Mouse (Mus musculus): ENCODE results near the gene Kcnip4. TPM values are rescaled to one million over a fixed set of nuclear protein-coding genes. Genes with fewer than 3 reads are reported as not detected.

Kcnip4 gene
- polyA plus RNA-seq, 1 experiment: 0.06 TPM

- no peak for TF ChIP-seq MAX (IDR thresholded peaks at IDR 0.05; ENCODE audit: low read depth)
- TF ChIP-seq E2F4 (IDR thresholded peaks at IDR 0.05; ENCODE audit: insufficient read depth): no peak
- TF ChIP-seq CEBPB (IDR thresholded peaks at IDR 0.05; ENCODE audit: insufficient read depth, poor library complexity, severe bottlenecking): no peak
- TF ChIP-seq USF1 (IDR thresholded peaks at IDR 0.05; ENCODE audit: low read depth): no peak
- TF ChIP-seq MYOG (IDR thresholded peaks at IDR 0.05; ENCODE audit: control insufficient read depth in 1 of 3, insufficient read depth in 1 of 3, insufficient read length in 2 of 3, low read depth in 2 of 3): no peak
- TF ChIP-seq SRF (IDR thresholded peaks at IDR 0.05; ENCODE audit: control insufficient read depth, insufficient read length, low read depth): no peak
- no peak for TF ChIP-seq POLR2A (IDR thresholded peaks at IDR 0.05; ENCODE audit: insufficient read length, low read depth)
- no peak for TF ChIP-seq REST (IDR thresholded peaks at IDR 0.05; ENCODE audit: insufficient read depth, insufficient read length)
- TF ChIP-seq POLR2AphosphoS2 (IDR thresholded peaks at IDR 0.05; ENCODE audit: insufficient read length, low read depth): no peak
- TF ChIP-seq TCF12 (IDR thresholded peaks at IDR 0.05; ENCODE audit: insufficient read depth, poor library complexity, severe bottlenecking): no peak
- TF ChIP-seq MYOD1 (IDR thresholded peaks at IDR 0.05; ENCODE audit: control insufficient read depth in 1 of 3, insufficient read length in 2 of 3, low read depth in 2 of 3): no peak
- Histone ChIP-seq H3K27me3 (ENCODE audit: control insufficient read depth, insufficient read depth, insufficient read length) (no peaks in the 10 kb centered on the region), H3ac (ENCODE audit: control insufficient read depth, insufficient read length) (no peak overlapping the region), H3K4me3 (no peak overlapping the region), H3K79me2 (ENCODE audit: control insufficient read depth, insufficient read depth) (no peaks in the 10 kb centered on the region), H3K4me2 (ENCODE audit: low read depth) (no peak overlapping the region), H3K36me3 (ENCODE audit: control insufficient read depth, insufficient read depth) (peaks cover 12% of the 10 kb centered on the region)
Measured at GRCm38 (mm10) chr5:48402497-48402896, 1122.2 kb downstream of the Kcnip4 start.

- Histone ChIP-seq H3ac (ENCODE audit: control insufficient read depth, insufficient read length) (peak overlapping the region; percentile 30), H3K79me2 (ENCODE audit: control insufficient read depth, insufficient read depth) (peaks cover 14% of the 10 kb centered on the region)
- no peak for TF ChIP-seq REST (IDR thresholded peaks at IDR 0.05; ENCODE audit: insufficient read depth, insufficient read length)
- no peak for TF ChIP-seq USF1 (IDR thresholded peaks at IDR 0.05; ENCODE audit: low read depth)
- peak; percentile 65 for TF ChIP-seq POLR2A (IDR thresholded peaks at IDR 0.05; ENCODE audit: insufficient read length, low read depth)
- peak; percentile 87 for TF ChIP-seq SRF (IDR thresholded peaks at IDR 0.05; ENCODE audit: control insufficient read depth, insufficient read length, low read depth)
- no peak for TF ChIP-seq MYOG (IDR thresholded peaks at IDR 0.05; ENCODE audit: control insufficient read depth in 1 of 3, insufficient read depth in 1 of 3, insufficient read length in 2 of 3, low read depth in 2 of 3)
- TF ChIP-seq POLR2AphosphoS2 (IDR thresholded peaks at IDR 0.05; ENCODE audit: insufficient read length, low read depth): no peak
- no peak for TF ChIP-seq TCF12 (IDR thresholded peaks at IDR 0.05; ENCODE audit: insufficient read depth, poor library complexity, severe bottlenecking)
- no peak for TF ChIP-seq CEBPB (IDR thresholded peaks at IDR 0.05; ENCODE audit: insufficient read depth, poor library complexity, severe bottlenecking)
- TF ChIP-seq MAX (IDR thresholded peaks at IDR 0.05; ENCODE audit: low read depth): no peak
Measured at GRCm38 (mm10) chr5:48371890-48372766, 1152.6 kb downstream of the Kcnip4 start.

GRCm38 (mm10) chr5:48349309-48349708, 1175.4 kb downstream of the Kcnip4 start:
- no peak overlapping the region for H3K4me2 ChIP-seq (ENCODE audit: low read depth)
- H3K79me2 ChIP-seq (ENCODE audit: control insufficient read depth, insufficient read depth): no peaks in the 10 kb centered on the region
- H3K27me3 ChIP-seq (ENCODE audit: control insufficient read depth, insufficient read depth, insufficient read length): peaks cover 13% of the 10 kb centered on the region
- H3K36me3 ChIP-seq (ENCODE audit: control insufficient read depth, insufficient read depth): no peaks in the 10 kb centered on the region
- no peak overlapping the region for H3K4me3 ChIP-seq
- TF ChIP-seq USF1 (IDR thresholded peaks at IDR 0.05; ENCODE audit: low read depth) (no peak), E2F4 (IDR thresholded peaks at IDR 0.05; ENCODE audit: insufficient read depth) (no peak), CEBPB (IDR thresholded peaks at IDR 0.05; ENCODE audit: insufficient read depth, poor library complexity, severe bottlenecking) (no peak), POLR2AphosphoS2 (IDR thresholded peaks at IDR 0.05; ENCODE audit: insufficient read length, low read depth) (no peak), REST (IDR thresholded peaks at IDR 0.05; ENCODE audit: insufficient read depth, insufficient read length) (no peak)
- no peak overlapping the region for H3ac ChIP-seq (ENCODE audit: control insufficient read depth, insufficient read length)

More at GRCm38 (mm10) chr5:48371890-48372766, 1152.6 kb downstream of the Kcnip4 start:
- H3K27me3 ChIP-seq (ENCODE audit: control insufficient read depth, insufficient read depth, insufficient read length): no peaks in the 10 kb centered on the region
- peak overlapping the region; percentile 95 for H3K4me2 ChIP-seq (ENCODE audit: low read depth)
- peaks cover 9% of the 10 kb centered on the region for H3K36me3 ChIP-seq (ENCODE audit: control insufficient read depth, insufficient read depth)
- peak overlapping the region; percentile 39 for H3K4me3 ChIP-seq

GRCm38 (mm10) chr5:48345983-48346648, 1178.6 kb downstream of the Kcnip4 start:
- Histone ChIP-seq H3K79me2 (ENCODE audit: control insufficient read depth, insufficient read depth) (no peaks in the 10 kb centered on the region), H3K4me2 (ENCODE audit: low read depth) (no peak overlapping the region), H3K36me3 (ENCODE audit: control insufficient read depth, insufficient read depth) (no peaks in the 10 kb centered on the region), H3K27me3 (ENCODE audit: control insufficient read depth, insufficient read depth, insufficient read length) (peaks cover 13% of the 10 kb centered on the region), H3K4me3 (no peak overlapping the region), H3ac (ENCODE audit: control insufficient read depth, insufficient read length) (no peak overlapping the region)
- TF ChIP-seq TCF12 (IDR thresholded peaks at IDR 0.05; ENCODE audit: insufficient read depth, poor library complexity, severe bottlenecking) (no peak), SRF (IDR thresholded peaks at IDR 0.05; ENCODE audit: control insufficient read depth, insufficient read length, low read depth) (no peak), E2F4 (IDR thresholded peaks at IDR 0.05; ENCODE audit: insufficient read depth) (no peak), CEBPB (IDR thresholded peaks at IDR 0.05; ENCODE audit: insufficient read depth, poor library complexity, severe bottlenecking) (no peak), MAX (IDR thresholded peaks at IDR 0.05; ENCODE audit: low read depth) (no peak), REST (IDR thresholded peaks at IDR 0.05; ENCODE audit: insufficient read depth, insufficient read length) (no peak), MYOD1 (IDR thresholded peaks at IDR 0.05; ENCODE audit: control insufficient read depth in 1 of 3, insufficient read length in 2 of 3, low read depth in 2 of 3) (no peak), USF1 (IDR thresholded peaks at IDR 0.05; ENCODE audit: low read depth) (no peak), POLR2AphosphoS2 (IDR thresholded peaks at IDR 0.05; ENCODE audit: insufficient read length, low read depth) (no peak), TCF3 (IDR thresholded peaks at IDR 0.05; ENCODE audit: insufficient read length, low read depth) (no peak), POLR2A (IDR thresholded peaks at IDR 0.05; ENCODE audit: insufficient read length, low read depth) (no peak), MYOG (IDR thresholded peaks at IDR 0.05; ENCODE audit: control insufficient read depth in 1 of 3, insufficient read depth in 1 of 3, insufficient read length in 2 of 3, low read depth in 2 of 3) (no peak)

Data from myocyte (in vitro differentiated cells).